ENCODE assay signal across 14 mouse cellular contexts in the genomic region with DNA sequence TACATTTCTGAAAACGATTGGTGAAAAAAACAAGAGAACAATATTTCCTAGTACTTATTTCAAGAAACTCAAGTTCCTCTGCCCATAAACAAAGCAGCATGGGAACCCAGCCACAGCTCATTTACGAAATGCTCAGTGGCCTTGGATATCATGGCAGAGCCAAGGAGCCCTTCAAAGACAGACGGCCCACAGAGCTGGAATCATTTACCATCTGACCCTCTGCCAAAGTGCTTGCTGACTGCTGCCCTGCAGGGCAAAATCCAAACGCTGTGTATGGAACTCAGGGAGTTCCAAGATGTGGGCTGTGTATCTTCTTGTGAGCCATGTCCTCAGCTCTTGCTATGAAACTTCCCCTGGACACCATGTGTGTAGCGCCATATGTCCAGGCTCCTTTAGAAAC. TPM values are rescaled to one million over a fixed set of nuclear protein-coding genes. Genes with fewer than 3 reads are reported as not detected.
A peak's percentile ranks its signal among the peaks of the same experiment; 100 is the strongest.
DNase-seq lines count a peak whose midpoint lies in the region; ATAC-seq and TF ChIP-seq lines count a peak whose summit lies in the region.
"Had no signal": no experiment of that assay in that cellular context is flagged by ENCODE, and none has a peak within 500 bp of the region (broad histone marks: within the 10 kb centered on the region; RNA-seq: fewer than 3 reads in every experiment).

No protein-coding gene starts in this region.

- WGBS in kidney, embryonic 16.5 days: 79% methylated on average over 5 of the region's 5 CpGs
- WGBS in kidney, postnatal 0 days: 78% methylated on average over 5 of the region's 5 CpGs

- no peak overlapping the region for H3K4me3 ChIP-seq in kidney, embryonic 16.5 days (ENCODE audit: low read length)
- no peak overlapping the region for H3K4me3 ChIP-seq in kidney, postnatal 0 days (replicated peaks; ENCODE audit: low read depth, low read length)
- H3K4me3 ChIP-seq: limb, embryonic 12.5 days; megakaryocyte, embryonic 14.5 days had no signal

- H3K4me2 ChIP-seq in kidney, embryonic 16.5 days (replicated peaks; ENCODE audit: low read depth, low read length): no peak overlapping the region
- H3K4me2 ChIP-seq in kidney, postnatal 0 days (ENCODE audit: low read length): no peak overlapping the region
- H3K4me2 ChIP-seq: limb, embryonic 12.5 days had no signal

- H3K27ac ChIP-seq in kidney, embryonic 16.5 days (ENCODE audit: low read length): no peak overlapping the region
- H3K27ac ChIP-seq in kidney, postnatal 0 days: no peak overlapping the region
- H3K27ac ChIP-seq: limb, embryonic 12.5 days had no signal

- H3K4me1 ChIP-seq in kidney, embryonic 16.5 days (ENCODE audit: insufficient read depth, low read length): peaks cover 8% of the 10 kb centered on the region; the same call in 1 of the 2 replicates
- H3K4me1 ChIP-seq in kidney, postnatal 0 days (replicated peaks; ENCODE audit: insufficient read depth, low read length): no peaks in the 10 kb centered on the region
- H3K4me1 ChIP-seq: megakaryocyte, embryonic 14.5 days had no signal

- H3K36me3 ChIP-seq in kidney, embryonic 16.5 days (ENCODE audit: insufficient read depth, low read length): no peaks in the 10 kb centered on the region
- no peaks in the 10 kb centered on the region for H3K36me3 ChIP-seq in kidney, postnatal 0 days (ENCODE audit: insufficient read depth, low read length)
- H3K36me3 ChIP-seq: G1E; limb, embryonic 12.5 days had no signal

- peak; percentile 55 to 74 for DNase-seq in cerebellum, postnatal 14 days
- DNase-seq in kidney, adult 18-20 months: peak; percentile 75
- DNase-seq in adrenal gland, postnatal 25 days: peak; percentile 24
- no peak for DNase-seq in kidney, postnatal 0 days (ENCODE audit: low spot score)
- DNase-seq in left cerebral cortex, postnatal 14 days (ENCODE audit: low spot score in 2 of 2): no peak
- DNase-seq: embryo, embryonic 11 days; lung, adult 2 months; thymus, postnatal 14 days had no signal

- intact Hi-C loops in left cerebral cortex, postnatal 14 days (cut with DNase I): no loop called here

- no peak overlapping the region for H3K9ac ChIP-seq in kidney, embryonic 16.5 days (replicated peaks; ENCODE audit: low read length)
- H3K9ac ChIP-seq in kidney, postnatal 0 days (ENCODE audit: low read depth, low read length): no peak overlapping the region
- H3K9ac ChIP-seq: limb, embryonic 12.5 days had no signal

- H3K27me3 ChIP-seq in kidney, embryonic 16.5 days (ENCODE audit: insufficient read depth, low read length): no peaks in the 10 kb centered on the region
- H3K27me3 ChIP-seq in kidney, postnatal 0 days (ENCODE audit: insufficient read depth, low read length): no peaks in the 10 kb centered on the region
- H3K27me3 ChIP-seq: limb, embryonic 12.5 days; megakaryocyte, embryonic 14.5 days had no signal

- no peak for TF ChIP-seq CTCF in kidney, postnatal 0 days (IDR thresholded peaks at IDR 0.05; ENCODE audit: low read depth)

- no peak for ATAC-seq in cerebellum, adult (ENCODE audit: insufficient number of reproducible peaks, low FRiP score, low TSS enrichment)
- no peak for ATAC-seq in kidney, embryonic 16.5 days (ENCODE audit: low FRiP score, low TSS enrichment)
- peak; percentile 46; the same call in 1 of the 2 replicates for ATAC-seq in kidney, postnatal 0 days (replicated peaks; ENCODE audit: low FRiP score, low read depth)
- no peak for ATAC-seq in erythroid progenitor cell, adult 5-6 weeks (replicated peaks; ENCODE audit: low FRiP score, poor library complexity, severe bottlenecking)

- H3K9me3 ChIP-seq in kidney, embryonic 16.5 days (ENCODE audit: low read length): no peaks in the 10 kb centered on the region
- H3K9me3 ChIP-seq in kidney, postnatal 0 days (replicated peaks; ENCODE audit: low read length): no peaks in the 10 kb centered on the region
- H3K9me3 ChIP-seq: G1E; limb, embryonic 12.5 days; megakaryocyte, embryonic 14.5 days had no signal

RNA-seq across cellular contexts. Expression of gene Cobl, which starts 38.0 kb away (rescaled TPM):
- 7.5 and 7.6 TPM in 2 replicates for polyA plus RNA-seq in kidney, embryonic 16.5 days (2015; fragmentation: Nextera tagmentation; extraction: Ambion mirVana)
- total RNA-seq in adrenal gland, postnatal 25 days (2021): 2.2 and 2.9 TPM in 2 replicates
- 8.1 TPM in 2 replicates for polyA plus RNA-seq in kidney, postnatal 0 days (2015; fragmentation: Nextera tagmentation; extraction: Ambion mirVana)
- 10 to 100 TPM; 69.5 to 77.8 TPM for total RNA-seq in left cerebral cortex, postnatal 14 days (2021)
- not detected in 2 replicates for total RNA-seq in erythroid progenitor cell, adult 5-6 weeks (2015; ENCODE audit: low replicate concordance)
- 2.3 TPM in 1 of 2 replicates, not detected in the other for total RNA-seq in erythroid progenitor cell, adult 5-6 weeks (2017; ENCODE audit: low replicate concordance)
- polyA plus RNA-seq: G1E had no signal

Comparison
In these comparisons a context has a peak if more than half of its experiments do, and no peak if none do; other contexts are left out.
1. DNase-seq: peak in cerebellum, postnatal 14 days (2 of 2), kidney, adult 18-20 months (single experiment) and adrenal gland, postnatal 25 days (single experiment); none in kidney, postnatal 0 days (single experiment) and left cerebral cortex, postnatal 14 days (0 of 2).
2. RNA of gene Cobl, which starts 38.0 kb away (total RNA-seq): 69.5 to 77.8 TPM in left cerebral cortex, postnatal 14 days; 2.2 to 2.9 TPM in adrenal gland, postnatal 25 days and 2.3 TPM in erythroid progenitor cell, adult 5-6 weeks; every median in the first group is over 10 times any median in the second.